Mouse (Mus musculus) forebrain, embryonic 16.5 days (tissue): Measurements from ENCODE around the gene Lenep. TPM values are rescaled to one million over a fixed set of nuclear protein-coding genes. Genes with fewer than 3 reads are reported as not detected.

Source experiments
- ATAC-seq: fragments of 200-750 bp; cut with Nextera tagmentation; 2 replicates; pipeline ENCODE4 v1.8.0; 2017; ENCODE audit warnings: mild to moderate bottlenecking, moderate library complexity
- H3K27ac ChIP-seq: fragments of 300-500 bp; sonication (generic); 2 replicates; pipeline ENCODE4 v1.5.1; 2014; ENCODE audit warnings: low read length, control low read depth
- H3K27me3 ChIP-seq: fragments of 300-500 bp; sonication (generic); replicated peaks from 2 replicates; pipeline ENCODE4 v1.6.1; 2014; ENCODE audit warnings: low read length; ENCODE audit not compliant: control insufficient read depth, insufficient read depth
- H3K36me3 ChIP-seq: fragments of 300-500 bp; sonication (generic); 2 replicates; pipeline ENCODE4 v1.6.1; 2014; ENCODE audit not compliant: control insufficient read depth, insufficient read depth
- H3K4me1 ChIP-seq: fragments of 300-500 bp; sonication (generic); replicated peaks from 2 replicates; pipeline ENCODE4 v1.6.1; 2014; ENCODE audit warnings: low read length; ENCODE audit not compliant: control insufficient read depth, insufficient read depth
- H3K4me2 ChIP-seq: fragments of 300-500 bp; sonication (generic); 2 replicates; pipeline ENCODE4 v1.6.1; 2014; ENCODE audit warnings: mild to moderate bottlenecking, low read length, control low read depth
- H3K4me3 ChIP-seq: fragments of 300-500 bp; sonication (generic); replicated peaks from 2 replicates; pipeline ENCODE4 v1.5.1; 2014; ENCODE audit warnings: mild to moderate bottlenecking, low read length, control low read depth
- H3K9ac ChIP-seq: fragments of 300-500 bp; sonication (generic); replicated peaks from 2 replicates; pipeline ENCODE4 v1.6.1; 2014; ENCODE audit warnings: low read depth, low read length, control low read depth
- H3K9me3 ChIP-seq: fragments of 300-500 bp; sonication (generic); 2 replicates; pipeline ENCODE4 v1.6.1; 2016; ENCODE audit warnings: low read length; ENCODE audit not compliant: control insufficient read depth
- WGBS: fragments of 180-500 bp; shearing (Covaris S2); extraction: QIAGEN DNeasy Blood & Tissue Kit; methylation state at CpG from one replicate; pipeline ENCODE4 v1.1.7; 2014; 5-methylcytosine and 5-hydroxymethylcytosine counted together
- polyA plus RNA-seq: library from polyadenylated mRNA; unstranded; fragments of >200 nt; fragmentation: Nextera tagmentation; extraction: Ambion mirVana; gene quantifications from 2 replicates; pipeline ENCODE4 v1.2.1, GENCODE M21; 2015

Lenep gene
- polyA plus RNA-seq, 1 experiment from 2014 or later, result 0.77 TPM

GRCm38 (mm10) chr3:89365486-89366414, 36.8 kb downstream of the Lenep start:
- Histone ChIP-seq H3K4me1 (no peaks in the 10 kb centered on the region), H3K27me3 (no peaks in the 10 kb centered on the region), H3K9me3 (no peaks in the 10 kb centered on the region), H3K4me2 (no peak overlapping the region), H3K4me3 (no peak overlapping the region), H3K36me3 (no peaks in the 10 kb centered on the region), H3K27ac (no peak overlapping the region), H3K9ac (no peak overlapping the region)
- WGBS, result 77% methylated on average over 20 of the region's 20 CpGs
- no peak for ATAC-seq

GRCm38 (mm10) chr3:89365153-89365485, 37.5 kb downstream of the Lenep start, which contains the start of gene Dcst1:
TSS of gene Dcst1 (minus strand) at chr3:89365253.
- H3K4me3 ChIP-seq, result no peak within 1 kb of the TSS
- H3K27ac ChIP-seq, result no peak within 1 kb of the TSS
- ATAC-seq, result no peak

GRCm38 (mm10) chr3:89364631-89365030, 38.0 kb downstream of the Lenep start:
- no peak overlapping the region for H3K4me2 ChIP-seq
- no peaks in the 10 kb centered on the region for H3K9me3 ChIP-seq
- no peak overlapping the region for H3K27ac ChIP-seq
- no peak overlapping the region for H3K4me3 ChIP-seq
- no peaks in the 10 kb centered on the region for H3K4me1 ChIP-seq
- no peak for ATAC-seq
- WGBS, result 49% methylated on average over 8 of the region's 8 CpGs
- no peak overlapping the region for H3K9ac ChIP-seq
- H3K27me3 ChIP-seq, result no peaks in the 10 kb centered on the region
- H3K36me3 ChIP-seq, result no peaks in the 10 kb centered on the region

More at GRCm38 (mm10) chr3:89365153-89365485, 37.5 kb downstream of the Lenep start, which contains the start of gene Dcst1:
- no peaks in the 10 kb centered on the region for H3K4me1 ChIP-seq
- H3K9me3 ChIP-seq, result no peaks in the 10 kb centered on the region
- no peak within 1 kb of the TSS for H3K4me2 ChIP-seq
- H3K27me3 ChIP-seq, result no peaks in the 10 kb centered on the region
- WGBS, result 81% methylated on average over 11 of the region's 11 CpGs
- no peaks in the 10 kb centered on the region for H3K36me3 ChIP-seq
- no peak within 1 kb of the TSS for H3K9ac ChIP-seq

GRCm38 (mm10) chr3:89361675-89362074, 40.9 kb downstream of the Lenep start, which contains the start of gene Dcst2:
TSS of gene Dcst2 (plus strand) at chr3:89361975.
- no peak within 1 kb of the TSS for H3K9ac ChIP-seq
- H3K4me2 ChIP-seq, result no peak within 1 kb of the TSS
- H3K27ac ChIP-seq, result no peak within 1 kb of the TSS
- no peaks in the 10 kb centered on the region for H3K36me3 ChIP-seq
- no peaks in the 10 kb centered on the region for H3K9me3 ChIP-seq
- H3K4me1 ChIP-seq, result no peaks in the 10 kb centered on the region
- H3K4me3 ChIP-seq, result no peak within 1 kb of the TSS
- no peak for ATAC-seq
- no peaks in the 10 kb centered on the region for H3K27me3 ChIP-seq
- 86% methylated on average over 7 of the region's 7 CpGs for WGBS

GRCm38 (mm10) chr3:89360237-89360636, 42.4 kb downstream of the Lenep start:
- H3K36me3 ChIP-seq, result no peaks in the 10 kb centered on the region
- H3K4me2 ChIP-seq, result no peak overlapping the region
- H3K4me3 ChIP-seq, result no peak overlapping the region
- ATAC-seq, result no peak
- no peaks in the 10 kb centered on the region for H3K4me1 ChIP-seq
- H3K9ac ChIP-seq, result no peak overlapping the region
- 67% methylated on average over 3 of the region's 3 CpGs for WGBS
- no peak overlapping the region for H3K27ac ChIP-seq
- no peaks in the 10 kb centered on the region for H3K27me3 ChIP-seq
- H3K9me3 ChIP-seq, result no peaks in the 10 kb centered on the region

- no peak overlapping the region for H3K4me3 ChIP-seq
- no peaks in the 10 kb centered on the region for H3K9me3 ChIP-seq
- H3K4me1 ChIP-seq, result no peaks in the 10 kb centered on the region; the same call in 1 of the 2 replicates
- H3K4me2 ChIP-seq, result no peak overlapping the region
- no peak overlapping the region for H3K9ac ChIP-seq
- no peak for ATAC-seq
- H3K27me3 ChIP-seq, result no peaks in the 10 kb centered on the region
- H3K27ac ChIP-seq, result no peak overlapping the region
- H3K36me3 ChIP-seq, result no peaks in the 10 kb centered on the region
- 75% methylated on average over 6 of the region's 6 CpGs for WGBS
Measured at GRCm38 (mm10) chr3:89359630-89360029, 43.0 kb downstream of the Lenep start.

- no peak for ATAC-seq
- no peak overlapping the region for H3K4me3 ChIP-seq
- WGBS, result 67% methylated on average over 9 of the region's 9 CpGs
- H3K27ac ChIP-seq, result no peak overlapping the region
- H3K9ac ChIP-seq, result no peak overlapping the region
- H3K36me3 ChIP-seq, result no peaks in the 10 kb centered on the region
- no peaks in the 10 kb centered on the region for H3K27me3 ChIP-seq
- H3K4me1 ChIP-seq, result no peaks in the 10 kb centered on the region; the same call in 1 of the 2 replicates
- H3K9me3 ChIP-seq, result no peaks in the 10 kb centered on the region
- no peak overlapping the region for H3K4me2 ChIP-seq
Measured at GRCm38 (mm10) chr3:89356029-89356428, 46.6 kb downstream of the Lenep start.

GRCm38 (mm10) chr3:89355512-89355902, 47.1 kb downstream of the Lenep start:
- Histone ChIP-seq H3K4me1 (peaks cover 3% of the 10 kb centered on the region; the same call in 1 of the 2 replicates), H3K36me3 (no peaks in the 10 kb centered on the region), H3K4me3 (no peak overlapping the region), H3K9me3 (no peaks in the 10 kb centered on the region), H3K27me3 (no peaks in the 10 kb centered on the region), H3K27ac (no peak overlapping the region), H3K9ac (no peak overlapping the region), H3K4me2 (no peak overlapping the region)
- ATAC-seq, result no peak
- 87% methylated on average over 6 of the region's 6 CpGs for WGBS

- WGBS, result 21% methylated on average over 5 of the region's 5 CpGs
- H3K9ac ChIP-seq, result no peak overlapping the region
- no peak overlapping the region for H3K4me3 ChIP-seq
- no peaks in the 10 kb centered on the region for H3K36me3 ChIP-seq
- no peaks in the 10 kb centered on the region for H3K9me3 ChIP-seq
- H3K4me2 ChIP-seq, result no peak overlapping the region
- ATAC-seq, result no peak
- no peak overlapping the region for H3K27ac ChIP-seq
- peaks cover 7% of the 10 kb centered on the region; the same call in 1 of the 2 replicates for H3K4me1 ChIP-seq
- H3K27me3 ChIP-seq, result no peaks in the 10 kb centered on the region
Measured at GRCm38 (mm10) chr3:89354816-89355511, 47.6 kb downstream of the Lenep start.
